Mouse (Mus musculus) myocyte (in vitro differentiated cells): ENCODE data around the gene Samd4b. TPM values are rescaled to one million over a fixed set of nuclear protein-coding genes. Genes with fewer than 3 reads are reported as not detected.
"Not testable (repeated sequence)": the region's sequence is repeated elsewhere in the genome, so short reads cannot be mapped to it uniquely, and the experiment has no call there.

Source experiments
- H3K27me3 ChIP-seq: one replicate; pipeline ENCODE4 v1.6.1; 2011; ENCODE audit not compliant: control insufficient read depth, insufficient read depth, insufficient read length
- H3K36me3 ChIP-seq: one replicate; pipeline ENCODE4 v1.6.1; 2011; ENCODE audit not compliant: control insufficient read depth, insufficient read depth
- H3K4me2 ChIP-seq: one replicate; pipeline ENCODE4 v1.6.1; 2011; ENCODE audit warnings: low read depth, control low read depth
- H3K4me3 ChIP-seq: one replicate; pipeline ENCODE4 v1.5.1; 2011; ENCODE audit warnings: mild to moderate bottlenecking, control low read depth, moderate library complexity
- H3K79me2 ChIP-seq: one replicate; pipeline ENCODE4 v1.6.1; 2011; ENCODE audit not compliant: control insufficient read depth, insufficient read depth
- H3ac ChIP-seq: one replicate; pipeline ENCODE4 v1.6.1; 2011; ENCODE audit not compliant: control insufficient read depth, insufficient read length
- CEBPB ChIP-seq: IDR thresholded peaks from 2 replicates; pipeline ENCODE4 v1.6.1; 2011; ENCODE audit warnings: mild to moderate bottlenecking, moderate library complexity; ENCODE audit not compliant: poor library complexity, insufficient read depth, severe bottlenecking
- E2F4 ChIP-seq: IDR thresholded peaks from one replicate; pipeline ENCODE4 v1.6.1; 2011; ENCODE audit warnings: mild to moderate bottlenecking, control low read depth, moderate library complexity; ENCODE audit not compliant: insufficient read depth
- MAX ChIP-seq: IDR thresholded peaks from one replicate; pipeline ENCODE4 v1.6.1; 2011; ENCODE audit warnings: low read depth, mild to moderate bottlenecking, control low read depth
- MYOD1 ChIP-seq, 3 experiments: IDR thresholded peaks; one replicate each; pipeline ENCODE4 v1.6.1; 2011; ENCODE audit warnings: control low read depth in 2 of 3, low read depth in 2 of 3, mild to moderate bottlenecking in 2 of 3, moderate library complexity in 1 of 3; ENCODE audit not compliant: insufficient read length in 2 of 3, control insufficient read depth in 1 of 3
- MYOG ChIP-seq, 3 experiments: IDR thresholded peaks; one replicate each; pipeline ENCODE4 v1.6.1; 2011; ENCODE audit warnings: control low read depth in 2 of 3, low read depth in 2 of 3, mild to moderate bottlenecking in 2 of 3; ENCODE audit not compliant: insufficient read length in 2 of 3, control insufficient read depth in 1 of 3, insufficient read depth in 1 of 3
- POLR2A ChIP-seq: IDR thresholded peaks from one replicate; pipeline ENCODE4 v1.6.1; 2011; ENCODE audit warnings: low read depth, mild to moderate bottlenecking, control low read depth, moderate library complexity; ENCODE audit not compliant: insufficient read length
- POLR2AphosphoS2 ChIP-seq: IDR thresholded peaks from one replicate; pipeline ENCODE4 v1.6.1; 2011; ENCODE audit warnings: low read depth, control low read depth; ENCODE audit not compliant: insufficient read length
- REST ChIP-seq: IDR thresholded peaks from one replicate; pipeline ENCODE4 v1.6.1; 2011; ENCODE audit warnings: mild to moderate bottlenecking, control low read depth, moderate library complexity; ENCODE audit not compliant: insufficient read depth, insufficient read length
- SRF ChIP-seq: IDR thresholded peaks from one replicate; pipeline ENCODE4 v1.6.1; 2011; ENCODE audit warnings: low read depth; ENCODE audit not compliant: control insufficient read depth, insufficient read length
- TCF12 ChIP-seq: IDR thresholded peaks from one replicate; pipeline ENCODE4 v1.6.1; 2011; ENCODE audit warnings: mild to moderate bottlenecking, control low read depth; ENCODE audit not compliant: poor library complexity, insufficient read depth, severe bottlenecking
- TCF3 ChIP-seq: IDR thresholded peaks from one replicate; pipeline ENCODE4 v1.6.1; 2011; ENCODE audit warnings: low read depth, control low read depth; ENCODE audit not compliant: insufficient read length
- USF1 ChIP-seq: IDR thresholded peaks from one replicate; pipeline ENCODE4 v1.6.1; 2011; ENCODE audit warnings: low read depth, mild to moderate bottlenecking, control low read depth, moderate library complexity
- polyA plus RNA-seq: library from polyadenylated mRNA; unstranded; fragments of >200 nt; fragmentation: generic; extraction: Trizol; gene quantifications from one replicate; pipeline ENCODE4 v1.2.1, GENCODE M21; 2012; ENCODE audit warnings: missing spikeins

Samd4b gene
- polyA plus RNA-seq, 1 experiment = 29.4 TPM

DNA sequence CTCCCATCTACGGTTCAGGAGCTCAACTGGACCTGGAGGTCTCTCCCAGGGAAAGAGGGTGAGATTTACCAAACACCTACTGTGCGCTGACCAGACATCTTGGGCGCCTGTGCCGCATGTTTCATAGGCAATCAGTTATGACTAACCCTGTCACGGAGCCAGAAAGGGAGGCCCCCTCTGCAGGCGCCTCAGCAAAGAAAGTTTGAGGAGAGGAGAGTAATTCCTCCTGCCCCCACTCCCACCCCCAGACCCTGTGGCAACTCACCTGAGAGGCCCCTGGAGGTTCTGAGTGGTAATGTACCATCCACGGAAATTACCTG, 52.1 kb downstream of the Samd4b start:
- Histone ChIP-seq H3K27me3 (peaks cover 38% of the 10 kb centered on the region), H3K4me3 (no peak overlapping the region), H3K79me2 (no peaks in the 10 kb centered on the region), H3ac (no peak overlapping the region), H3K4me2 (no peak overlapping the region), H3K36me3 (no peaks in the 10 kb centered on the region)
- no peak for TF ChIP-seq SRF
- no peak for TF ChIP-seq MAX
- TF ChIP-seq MYOD1 (IDR thresholded peaks at IDR 0.05; ENCODE audit: control insufficient read depth in 1 of 3, insufficient read length in 2 of 3, low read depth in 2 of 3) = no peak
- TF ChIP-seq TCF3 = no peak

DNA sequence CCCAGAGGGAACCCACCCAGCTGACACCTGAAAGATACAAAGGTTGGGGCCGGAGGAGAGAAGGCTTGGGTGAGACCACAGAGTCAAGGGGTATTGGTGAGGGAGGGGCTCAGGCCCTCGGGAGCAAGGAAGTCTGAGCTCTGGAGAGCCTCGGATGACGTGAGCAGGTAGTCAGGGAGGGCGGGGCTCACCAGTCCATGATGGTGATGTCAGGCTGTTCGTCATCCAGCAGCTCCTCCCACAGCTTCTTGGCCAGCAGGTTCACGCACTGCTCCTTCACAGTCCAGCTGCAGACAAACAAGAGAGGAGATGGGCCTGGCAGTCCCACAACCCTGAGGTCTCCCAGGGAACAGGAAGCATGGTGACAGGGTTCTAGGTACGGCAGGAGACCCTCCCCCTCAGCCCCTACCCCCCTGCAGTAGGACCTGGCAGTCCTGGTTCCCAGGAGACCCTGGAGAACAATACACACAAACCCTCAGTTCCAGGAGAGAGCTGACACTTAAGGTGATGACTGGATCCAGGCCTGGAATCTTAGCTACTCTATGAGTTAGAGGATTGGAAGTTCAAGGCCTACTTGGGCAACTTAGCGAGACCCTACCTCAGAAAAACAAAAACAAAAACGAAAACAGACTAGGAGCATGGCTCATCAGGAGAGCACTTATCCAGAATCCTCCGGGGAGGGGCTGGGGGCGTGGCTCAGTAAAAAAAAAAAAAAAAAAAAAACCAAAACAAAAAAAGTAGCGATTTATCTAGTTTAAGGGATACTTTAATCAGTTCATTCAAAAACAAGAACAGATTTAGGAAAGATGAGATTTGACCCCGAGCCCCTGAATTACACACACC, 52.7 kb downstream of the Samd4b start:
- no peak for TF ChIP-seq SRF
- no peak for TF ChIP-seq MAX
- TF ChIP-seq E2F4 = no peak
- TF ChIP-seq POLR2AphosphoS2 = no peak
- TF ChIP-seq USF1 = no peak
- TF ChIP-seq MYOD1 (IDR thresholded peaks at IDR 0.05; ENCODE audit: control insufficient read depth in 1 of 3, insufficient read length in 2 of 3, low read depth in 2 of 3) = no peak
- TF ChIP-seq REST = no peak
- TF ChIP-seq POLR2A = no peak
- TF ChIP-seq TCF12 = no peak
- TF ChIP-seq CEBPB = no peak
- no peak for TF ChIP-seq TCF3
- TF ChIP-seq MYOG (IDR thresholded peaks at IDR 0.05; ENCODE audit: control insufficient read depth in 1 of 3, insufficient read depth in 1 of 3, insufficient read length in 2 of 3, low read depth in 2 of 3) = no peak
- H3K79me2 ChIP-seq = no peaks in the 10 kb centered on the region
- no peak overlapping the region for H3K4me2 ChIP-seq
- no peak overlapping the region for H3K4me3 ChIP-seq
- peaks cover 38% of the 10 kb centered on the region for H3K27me3 ChIP-seq
- no peak overlapping the region for H3ac ChIP-seq
- H3K36me3 ChIP-seq = no peaks in the 10 kb centered on the region

DNA sequence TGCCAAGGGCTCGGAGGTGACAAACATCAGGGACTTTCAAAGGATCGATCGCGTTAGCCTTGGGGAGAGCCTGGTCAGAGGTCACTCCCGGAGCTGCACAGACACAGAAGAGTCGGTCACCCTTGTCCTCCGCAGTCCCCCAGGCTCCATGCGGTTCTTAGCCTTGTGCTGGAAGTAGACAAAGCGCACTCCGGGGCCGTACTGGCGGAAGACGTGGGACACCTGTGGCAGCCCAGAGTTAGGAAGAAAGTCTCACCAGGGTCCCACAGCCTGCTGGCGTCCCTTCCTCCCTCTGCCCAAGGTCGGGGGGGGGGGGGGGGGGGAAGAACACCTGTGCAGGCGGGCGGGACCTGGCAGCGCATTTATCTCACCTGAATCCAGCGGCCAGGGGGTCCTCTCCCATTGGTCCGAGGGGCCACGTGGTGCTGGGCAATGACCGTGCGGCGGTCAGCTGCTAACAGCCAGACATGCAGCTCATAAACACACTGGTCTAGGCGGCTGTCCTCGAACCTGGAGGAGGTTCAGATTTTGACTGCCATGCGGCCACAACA, 53.8 kb downstream of the Samd4b start:
- Histone ChIP-seq H3K4me2 (no peak overlapping the region), H3ac (no peak overlapping the region), H3K79me2 (no peaks in the 10 kb centered on the region), H3K4me3 (no peak overlapping the region), H3K36me3 (no peaks in the 10 kb centered on the region), H3K27me3 (peaks cover 38% of the 10 kb centered on the region)
- no peak for TF ChIP-seq MYOD1 (IDR thresholded peaks at IDR 0.05; ENCODE audit: control insufficient read depth in 1 of 3, insufficient read length in 2 of 3, low read depth in 2 of 3)
- no peak for TF ChIP-seq MYOG (IDR thresholded peaks at IDR 0.05; ENCODE audit: control insufficient read depth in 1 of 3, insufficient read depth in 1 of 3, insufficient read length in 2 of 3, low read depth in 2 of 3)
- no peak for TF ChIP-seq E2F4
- no peak for TF ChIP-seq TCF12
- TF ChIP-seq POLR2AphosphoS2 = no peak
- TF ChIP-seq USF1 = no peak
- no peak for TF ChIP-seq TCF3
- no peak for TF ChIP-seq SRF
- TF ChIP-seq POLR2A = no peak
- TF ChIP-seq MAX = no peak
- no peak for TF ChIP-seq CEBPB
- TF ChIP-seq REST = no peak

DNA sequence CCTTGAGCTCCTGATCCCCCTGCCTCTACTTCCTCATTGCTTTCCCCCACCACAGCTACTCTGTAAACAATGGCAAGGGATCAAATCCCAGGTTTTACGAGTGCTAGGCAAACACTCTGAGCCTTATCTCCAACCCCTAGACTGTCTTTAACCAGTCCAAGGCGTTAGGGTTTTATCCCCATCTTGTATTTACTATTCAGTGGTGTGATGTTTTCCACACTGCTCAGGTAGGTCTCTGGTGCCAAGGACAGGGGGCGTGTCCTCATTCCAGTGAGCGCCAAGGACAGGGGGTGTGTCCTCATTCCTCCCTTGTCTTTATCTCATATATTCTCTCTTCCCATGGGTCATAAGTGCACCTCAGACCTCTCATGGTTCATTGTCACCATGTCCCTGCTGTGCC, 57.4 kb downstream of the Samd4b start, which contains the start of gene Sycn:
Gene Sycn, plus strand, starts transcription at position 360 of the 400 bp plus-strand sequence.
- Histone ChIP-seq H3ac (no peak within 1 kb of the TSS), H3K36me3 (no peaks in the 10 kb centered on the region), H3K27me3 (peaks cover 25% of the 10 kb centered on the region), H3K4me3 (no peak within 1 kb of the TSS), H3K4me2 (no peak within 1 kb of the TSS), H3K79me2 (no peaks in the 10 kb centered on the region)
- TF ChIP-seq E2F4 = no peak
- no peak for TF ChIP-seq TCF3
- no peak for TF ChIP-seq CEBPB
- TF ChIP-seq MYOD1 (IDR thresholded peaks at IDR 0.05; ENCODE audit: control insufficient read depth in 1 of 3, insufficient read length in 2 of 3, low read depth in 2 of 3) = no peak
- TF ChIP-seq REST = no peak
- no peak for TF ChIP-seq MYOG (IDR thresholded peaks at IDR 0.05; ENCODE audit: control insufficient read depth in 1 of 3, insufficient read depth in 1 of 3, insufficient read length in 2 of 3, low read depth in 2 of 3)
- no peak for TF ChIP-seq USF1
- TF ChIP-seq MAX = no peak
- no peak for TF ChIP-seq POLR2AphosphoS2
- TF ChIP-seq SRF = no peak
- no peak for TF ChIP-seq POLR2A
- no peak for TF ChIP-seq TCF12

DNA sequence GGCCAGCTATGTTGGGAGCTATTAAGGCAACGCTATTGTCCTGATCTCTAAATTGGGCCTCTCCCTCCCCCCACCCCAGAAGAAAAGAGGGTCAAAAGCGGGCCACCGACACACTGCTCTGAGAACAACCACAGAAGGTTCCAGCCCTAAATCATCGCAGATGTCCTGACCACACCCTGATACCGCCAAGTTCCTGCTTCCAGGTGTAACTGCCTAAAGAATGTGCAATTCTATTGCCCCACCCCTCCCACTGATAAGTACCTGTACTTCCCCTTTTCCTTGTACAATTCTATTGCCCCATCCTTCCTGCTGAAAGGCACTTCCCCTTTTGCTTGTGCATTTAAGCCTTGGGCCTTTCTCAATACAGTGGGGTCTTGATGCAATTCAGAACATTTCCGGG, 59.1 kb downstream of the Samd4b start:
- H3K79me2 ChIP-seq, H3K27me3 ChIP-seq, H3K4me2 ChIP-seq, H3K36me3 ChIP-seq, H3K4me3 ChIP-seq, H3ac ChIP-seq: not testable (repeated sequence)
